Comparison of ENCODE assay signal across 16 mouse cellular contexts in genomic region chr12:15718827-15719226, GRCm38 (mm10).
A peak's percentile ranks its signal among the peaks of the same experiment; 100 is the strongest.
DNase-seq lines count a peak whose midpoint lies in the region; ATAC-seq and TF ChIP-seq lines count a peak whose summit lies in the region.
"Had no signal": no experiment of that assay in that cellular context is flagged by ENCODE, and none has a peak within 500 bp of the region (broad histone marks: within the 10 kb centered on the region; RNA-seq: fewer than 3 reads in every experiment).

No protein-coding gene starts in this region.

- no peak overlapping the region for H3K4me3 ChIP-seq in heart, embryonic 10.5 days
- no peak overlapping the region for H3K4me3 ChIP-seq in heart, embryonic 13.5 days
- H3K4me3 ChIP-seq in kidney, embryonic 14.5 days (ENCODE audit: low read length), result no peak overlapping the region
- no peak overlapping the region for H3K4me3 ChIP-seq in lung, postnatal 0 days (ENCODE audit: low read depth, low read length)
- no peak overlapping the region for H3K4me3 ChIP-seq in hindbrain, embryonic 14.5 days (replicated peaks; ENCODE audit: low read length)
- H3K4me3 ChIP-seq: forebrain, embryonic 12.5 days; hindbrain, embryonic 13.5 days; limb, embryonic 10.5 days; liver, embryonic 15.5 days; midbrain, embryonic 12.5 days; stomach, embryonic 15.5 days had no signal

- H3K4me1 ChIP-seq in heart, embryonic 10.5 days, result peaks cover 4% of the 10 kb centered on the region; the same call in 1 of the 2 replicates
- peaks cover 29% of the 10 kb centered on the region for H3K4me1 ChIP-seq in heart, embryonic 13.5 days
- H3K4me1 ChIP-seq in kidney, embryonic 14.5 days (ENCODE audit: control insufficient read depth, insufficient read depth, low read length), result peaks cover 4% of the 10 kb centered on the region; the same call in 1 of the 2 replicates
- H3K4me1 ChIP-seq in lung, postnatal 0 days (ENCODE audit: insufficient read depth, low read depth, low read length), result no peaks in the 10 kb centered on the region; the same call in 1 of the 2 replicates
- H3K4me1 ChIP-seq in hindbrain, embryonic 14.5 days (replicated peaks; ENCODE audit: control insufficient read depth, insufficient read depth, low read length), result no peaks in the 10 kb centered on the region
- H3K4me1 ChIP-seq: forebrain, embryonic 12.5 days; hindbrain, embryonic 13.5 days; liver, embryonic 15.5 days; midbrain, embryonic 12.5 days; stomach, embryonic 15.5 days had no signal

- H3K36me3 ChIP-seq in heart, embryonic 10.5 days, result no peaks in the 10 kb centered on the region
- no peaks in the 10 kb centered on the region for H3K36me3 ChIP-seq in heart, embryonic 13.5 days
- H3K36me3 ChIP-seq in kidney, embryonic 14.5 days (ENCODE audit: control insufficient read depth, insufficient read depth, low read length), result no peaks in the 10 kb centered on the region
- no peaks in the 10 kb centered on the region for H3K36me3 ChIP-seq in lung, postnatal 0 days (ENCODE audit: insufficient read depth, low read length)
- H3K36me3 ChIP-seq in hindbrain, embryonic 14.5 days (replicated peaks; ENCODE audit: control insufficient read depth, insufficient read depth), result no peaks in the 10 kb centered on the region
- H3K36me3 ChIP-seq: forebrain, embryonic 12.5 days; hindbrain, embryonic 13.5 days; limb, embryonic 10.5 days; liver, embryonic 15.5 days; midbrain, embryonic 12.5 days; stomach, embryonic 15.5 days had no signal

- TF ChIP-seq EP300 in lung, postnatal 0 days (IDR thresholded peaks at IDR 0.05), result peak; percentile 26; the same call in 1 of the 2 replicates

- 49% methylated on average over 1 of the region's 1 CpGs for WGBS in heart, embryonic 10.5 days
- WGBS in heart, embryonic 13.5 days, result 36% methylated on average over 1 of the region's 1 CpGs
- 57% methylated on average over 1 of the region's 1 CpGs for WGBS in kidney, embryonic 14.5 days
- WGBS in lung, postnatal 0 days, result 12% methylated on average over 1 of the region's 1 CpGs
- WGBS in hindbrain, embryonic 14.5 days, result 83% methylated on average over 1 of the region's 1 CpGs

- H3K27me3 ChIP-seq in heart, embryonic 10.5 days (ENCODE audit: insufficient read depth, poor library complexity, severe bottlenecking), result no peaks in the 10 kb centered on the region
- H3K27me3 ChIP-seq in heart, embryonic 13.5 days (replicated peaks), result no peaks in the 10 kb centered on the region
- no peaks in the 10 kb centered on the region for H3K27me3 ChIP-seq in kidney, embryonic 14.5 days (ENCODE audit: control insufficient read depth, insufficient read depth, low read length)
- H3K27me3 ChIP-seq in lung, postnatal 0 days (replicated peaks; ENCODE audit: insufficient read depth, low read length), result no peaks in the 10 kb centered on the region
- no peaks in the 10 kb centered on the region for H3K27me3 ChIP-seq in hindbrain, embryonic 14.5 days (ENCODE audit: control insufficient read depth, insufficient read depth, low read length)
- H3K27me3 ChIP-seq: forebrain, embryonic 12.5 days; hindbrain, embryonic 13.5 days; liver, embryonic 15.5 days; midbrain, embryonic 12.5 days; stomach, embryonic 15.5 days had no signal

- peak; percentile 91 for DNase-seq in heart, adult 11 months
- DNase-seq in heart, embryonic 10.5 days (ENCODE audit: low spot score), result no peak
- no peak for DNase-seq in lung, postnatal 0 days (ENCODE audit: low spot score)
- no peak for DNase-seq in hindbrain, embryonic 14.5 days (ENCODE audit: low spot score)
- no peak for DNase-seq in adipocyte (ENCODE audit: low spot score)
- DNase-seq in layer of hippocampus, postnatal 14 days (ENCODE audit: low spot score in 2 of 2), result no peak
- DNase-seq: gastrocnemius, postnatal 10 days; thymus, postnatal 4 days had no signal

- no peak overlapping the region for H3K4me2 ChIP-seq in heart, embryonic 13.5 days
- H3K4me2 ChIP-seq in kidney, embryonic 14.5 days (replicated peaks; ENCODE audit: low read depth, low read length), result no peak overlapping the region
- H3K4me2 ChIP-seq in lung, postnatal 0 days (replicated peaks; ENCODE audit: low read depth, low read length), result no peak overlapping the region
- H3K4me2 ChIP-seq in hindbrain, embryonic 14.5 days (replicated peaks), result no peak overlapping the region
- H3K4me2 ChIP-seq: forebrain, embryonic 12.5 days; hindbrain, embryonic 13.5 days; liver, embryonic 15.5 days; midbrain, embryonic 12.5 days; stomach, embryonic 15.5 days had no signal

- no peaks in the 10 kb centered on the region for H3K9me3 ChIP-seq in heart, embryonic 10.5 days
- no peaks in the 10 kb centered on the region for H3K9me3 ChIP-seq in heart, embryonic 13.5 days
- H3K9me3 ChIP-seq in kidney, embryonic 14.5 days (ENCODE audit: control insufficient read depth, low read length), result no peaks in the 10 kb centered on the region
- H3K9me3 ChIP-seq in lung, postnatal 0 days (ENCODE audit: low read length), result no peaks in the 10 kb centered on the region
- no peaks in the 10 kb centered on the region for H3K9me3 ChIP-seq in hindbrain, embryonic 14.5 days (ENCODE audit: control insufficient read depth, low read length)
- H3K9me3 ChIP-seq: forebrain, embryonic 12.5 days; hindbrain, embryonic 13.5 days; limb, embryonic 10.5 days; liver, embryonic 15.5 days; midbrain, embryonic 12.5 days; stomach, embryonic 15.5 days had no signal

- H3K9ac ChIP-seq in heart, embryonic 13.5 days, result no peak overlapping the region
- no peak overlapping the region for H3K9ac ChIP-seq in kidney, embryonic 14.5 days (ENCODE audit: low read depth, low read length)
- H3K9ac ChIP-seq in lung, postnatal 0 days (replicated peaks; ENCODE audit: low read depth), result no peak overlapping the region
- no peak overlapping the region for H3K9ac ChIP-seq in hindbrain, embryonic 14.5 days
- H3K9ac ChIP-seq: forebrain, embryonic 12.5 days; hindbrain, embryonic 13.5 days; liver, embryonic 15.5 days; midbrain, embryonic 12.5 days; stomach, embryonic 15.5 days had no signal

- H3K27ac ChIP-seq in heart, embryonic 10.5 days, result no peak overlapping the region
- H3K27ac ChIP-seq in heart, embryonic 13.5 days (replicated peaks), result peak overlapping the region; percentile 57
- H3K27ac ChIP-seq in kidney, embryonic 14.5 days (ENCODE audit: low read depth, low read length), result peak overlapping the region; percentile 70; the same call in 1 of the 2 replicates
- peak overlapping the region; percentile 77; the same call in 1 of the 2 replicates for H3K27ac ChIP-seq in lung, postnatal 0 days (ENCODE audit: low read length)
- no peak overlapping the region for H3K27ac ChIP-seq in hindbrain, embryonic 14.5 days
- H3K27ac ChIP-seq: forebrain, embryonic 12.5 days; hindbrain, embryonic 13.5 days; limb, embryonic 10.5 days; liver, embryonic 15.5 days; midbrain, embryonic 12.5 days; stomach, embryonic 15.5 days had no signal

- no peak for ATAC-seq in heart, embryonic 13.5 days (ENCODE audit: extremely low read depth, insufficient number of reproducible peaks, low FRiP score, low TSS enrichment)
- no peak for ATAC-seq in kidney, embryonic 14.5 days (ENCODE audit: low FRiP score, low TSS enrichment)
- no peak for ATAC-seq in lung, postnatal 0 days
- no peak for ATAC-seq in hindbrain, embryonic 14.5 days (ENCODE audit: low FRiP score)

- TF ChIP-seq CTCF in lung, postnatal 0 days (IDR thresholded peaks at IDR 0.05), result no peak

Comparison
In these comparisons a context has a peak if more than half of its experiments do, and no peak if none do; other contexts are left out.
1. H3K27ac ChIP-seq: peak in heart, embryonic 13.5 days (single experiment), kidney, embryonic 14.5 days (single experiment) and lung, postnatal 0 days (single experiment); none in heart, embryonic 10.5 days (single experiment) and hindbrain, embryonic 14.5 days (single experiment).